8 mouse cellular contexts compared by ENCODE assay signal in the genomic region with DNA sequence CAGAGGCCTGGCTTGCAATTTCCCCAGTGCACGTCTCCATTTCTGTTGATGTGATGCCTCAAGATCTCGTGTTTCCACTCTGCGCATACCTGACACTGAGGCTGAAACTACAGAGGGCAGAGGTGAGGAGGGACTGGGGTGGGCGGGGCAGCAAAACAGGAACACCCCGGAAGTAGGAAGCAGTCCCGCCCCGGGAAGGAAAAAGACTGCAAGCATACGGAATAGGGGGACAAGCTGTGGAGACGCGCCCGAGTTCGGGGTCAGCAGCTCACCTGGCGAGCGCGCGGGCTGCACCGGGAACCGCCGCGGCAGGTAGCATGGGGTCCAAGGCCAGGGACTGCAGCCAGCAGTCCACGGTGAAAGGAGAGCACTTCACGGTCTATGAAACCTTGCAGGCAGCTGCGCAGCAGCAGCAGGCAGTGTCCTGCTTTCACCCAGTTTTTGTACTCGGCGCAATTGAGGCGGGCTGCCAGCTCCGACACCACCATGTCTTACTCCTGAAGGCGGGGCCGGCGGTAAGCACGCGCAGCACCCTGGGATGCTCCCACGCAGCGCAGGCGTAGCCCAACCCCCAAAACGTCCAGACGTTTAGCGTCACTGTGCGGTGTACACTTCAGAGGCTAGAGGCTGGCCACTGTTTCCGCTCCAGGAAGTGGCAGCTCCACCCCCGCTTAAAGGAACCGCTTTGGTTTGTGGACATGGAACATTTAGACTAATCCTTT. TPM values are rescaled to one million over a fixed set of nuclear protein-coding genes. Genes with fewer than 3 reads are reported as not detected.
DNase-seq lines count a peak whose midpoint lies in the region; ATAC-seq and TF ChIP-seq lines count a peak whose summit lies in the region.

1810030O07Rik (minus strand) TSS at position 615 of the 722 bp plus-strand sequence.

- in situ Hi-C loops in CH12.LX (cut with MboI; ENCODE audit: low pct_ligation_motif_present, low pct_unique_long_range_greater_than_20kb, low sequenced_read_pairs), result no loop called here

- DNase-seq in CH12.LX (ENCODE audit: extremely low read depth), result peak; percentile 89
- DNase-seq in c-Kit-positive CD71-positive TER-119-negative erythroid progenitor cells, embryonic 14.5 days (ENCODE audit: low read depth), result peak; percentile 74
- DNase-seq in forebrain, embryonic 11.5 days (ENCODE audit: low spot score), result peak; percentile 85
- DNase-seq in kidney, postnatal 36 days, result peak; percentile 91 to 95
- DNase-seq in telencephalon, adult 2 months (ENCODE audit: low read depth, low spot score), result peak; percentile 83

- no peak for TF ChIP-seq EP300 in CH12.LX (IDR thresholded peaks at IDR 0.05; ENCODE audit: low read length)

- H3K27me3 ChIP-seq in CH12.LX (replicated peaks), result no peaks in the 10 kb centered on the region
- no peaks in the 10 kb centered on the region for H3K27me3 ChIP-seq in forebrain, embryonic 11.5 days (ENCODE audit: control insufficient read depth, insufficient read depth, low read length)
- H3K27me3 ChIP-seq in heart, embryonic 16.5 days (ENCODE audit: control insufficient read depth, insufficient read depth, low read length), result peaks cover 2% of the 10 kb centered on the region; the same call in 1 of the 2 replicates
- H3K27me3 ChIP-seq in liver, embryonic 15.5 days, result no peaks in the 10 kb centered on the region
- H3K27me3 ChIP-seq in neural tube, embryonic 12.5 days (replicated peaks), result no peaks in the 10 kb centered on the region

- peak; percentile 97 for ATAC-seq in forebrain, embryonic 11.5 days (replicated peaks; ENCODE audit: low FRiP score)
- peak; percentile 99 for ATAC-seq in heart, embryonic 16.5 days (replicated peaks; ENCODE audit: extremely low read depth, insufficient read depth, low FRiP score)
- ATAC-seq in liver, embryonic 15.5 days (ENCODE audit: insufficient read depth), result peak; percentile 99
- ATAC-seq in neural tube, embryonic 12.5 days (ENCODE audit: low FRiP score, low read depth), result peak; percentile 99

- dilution Hi-C loops in CH12.LX (cut with MboI; ENCODE audit: extremely low pct_ligation_motif_present, extremely low pct_unique_long_range_greater_than_20kb, low sequenced_read_pairs), result no loop called here

- H3K4me3 ChIP-seq in CH12.LX (replicated peaks in 1 of 3; ENCODE audit: low read depth in 2 of 3, low read length in 2 of 3, poor library complexity in 1 of 3), result peak within 1 kb of the TSS; percentile 80 to 96 (median 89)
- peak within 1 kb of the TSS; percentile 58 for H3K4me3 ChIP-seq in forebrain, embryonic 11.5 days (ENCODE audit: low read depth, low read length)
- H3K4me3 ChIP-seq in heart, embryonic 16.5 days (ENCODE audit: low read length), result peak within 1 kb of the TSS; percentile 73
- H3K4me3 ChIP-seq in liver, embryonic 15.5 days (replicated peaks), result peak within 1 kb of the TSS; percentile 75
- H3K4me3 ChIP-seq in neural tube, embryonic 12.5 days, result peak within 1 kb of the TSS; percentile 59

- WGBS in forebrain, embryonic 11.5 days, result 10% methylated on average over 34 of the region's 42 CpGs
- WGBS in heart, embryonic 16.5 days, result 5% methylated on average over 42 of the region's 42 CpGs
- 11% methylated on average over 42 of the region's 42 CpGs for WGBS in liver, embryonic 15.5 days (ENCODE audit: insufficient replicate concordance)
- 10% methylated on average over 42 of the region's 42 CpGs for WGBS in neural tube, embryonic 12.5 days

- H3K27ac ChIP-seq in CH12.LX (ENCODE audit: insufficient read depth, low read depth), result peak within 1 kb of the TSS; percentile 92
- H3K27ac ChIP-seq in forebrain, embryonic 11.5 days (ENCODE audit: low read depth, low read length), result 0 out of 2 replicates have a peak within 1 kb of the TSS, but pooled peaks have one; percentile 31
- peak within 1 kb of the TSS; percentile 94 for H3K27ac ChIP-seq in heart, embryonic 16.5 days (ENCODE audit: low read length)
- H3K27ac ChIP-seq in liver, embryonic 15.5 days (replicated peaks), result peak within 1 kb of the TSS; percentile 92
- no peak within 1 kb of the TSS for H3K27ac ChIP-seq in neural tube, embryonic 12.5 days

- no peak for TF ChIP-seq RAD21 in CH12.LX (IDR thresholded peaks at IDR 0.05; ENCODE audit: low read depth, low read length)

- H3K36me3 ChIP-seq in CH12.LX (replicated peaks in 1 of 2; ENCODE audit: control insufficient read depth in 1 of 2, insufficient read depth in 1 of 2, low read length in 1 of 2), result peaks cover 18 to 35% of the 10 kb centered on the region in 2 experiments
- H3K36me3 ChIP-seq in forebrain, embryonic 11.5 days (ENCODE audit: control insufficient read depth, insufficient read depth, low read length), result no peaks in the 10 kb centered on the region
- peaks cover 8% of the 10 kb centered on the region; the same call in 1 of the 2 replicates for H3K36me3 ChIP-seq in heart, embryonic 16.5 days (ENCODE audit: control insufficient read depth, insufficient read depth)
- H3K36me3 ChIP-seq in liver, embryonic 15.5 days (replicated peaks), result peaks cover 8% of the 10 kb centered on the region; the same call in 1 of the 2 replicates
- peaks cover 10% of the 10 kb centered on the region for H3K36me3 ChIP-seq in neural tube, embryonic 12.5 days

- H3K4me2 ChIP-seq in CH12.LX (ENCODE audit: insufficient read depth, low read depth, poor library complexity, severe bottlenecking), result peak within 1 kb of the TSS; percentile 93
- H3K4me2 ChIP-seq in forebrain, embryonic 11.5 days (ENCODE audit: low read depth, low read length, severe bottlenecking), result peak within 1 kb of the TSS; percentile 50
- H3K4me2 ChIP-seq in heart, embryonic 16.5 days (ENCODE audit: low read depth, low read length), result peak within 1 kb of the TSS; percentile 70
- peak within 1 kb of the TSS; percentile 73 for H3K4me2 ChIP-seq in liver, embryonic 15.5 days
- H3K4me2 ChIP-seq in neural tube, embryonic 12.5 days (replicated peaks), result peak within 1 kb of the TSS; percentile 59

- H3K79me2 ChIP-seq in CH12.LX (replicated peaks; ENCODE audit: control insufficient read depth, extremely low read depth, insufficient read depth, poor library complexity, severe bottlenecking), result peaks cover 9% of the 10 kb centered on the region; the same call in 1 of the 2 replicates

- no peaks in the 10 kb centered on the region for H3K9me3 ChIP-seq in CH12.LX (replicated peaks; ENCODE audit: low read length)
- H3K9me3 ChIP-seq in forebrain, embryonic 11.5 days (ENCODE audit: control insufficient read depth, low read length), result no peaks in the 10 kb centered on the region
- no peaks in the 10 kb centered on the region for H3K9me3 ChIP-seq in heart, embryonic 16.5 days (replicated peaks; ENCODE audit: control insufficient read depth, low read length)
- no peaks in the 10 kb centered on the region for H3K9me3 ChIP-seq in liver, embryonic 15.5 days (replicated peaks)
- H3K9me3 ChIP-seq in neural tube, embryonic 12.5 days, result no peaks in the 10 kb centered on the region

- H3K4me1 ChIP-seq in CH12.LX (ENCODE audit: control insufficient read depth in 1 of 2, insufficient read depth in 2 of 2), result peaks cover 0 to 7% of the 10 kb centered on the region in 2 experiments; a peak in 1 of 4 replicates
- H3K4me1 ChIP-seq in forebrain, embryonic 11.5 days (replicated peaks; ENCODE audit: control insufficient read depth, insufficient read depth, low read length), result no peaks in the 10 kb centered on the region
- H3K4me1 ChIP-seq in heart, embryonic 16.5 days (ENCODE audit: control insufficient read depth, insufficient read depth, low read length), result 0 out of 2 replicates have a peak, but pooled peaks cover 3% of the 10 kb centered on the region
- H3K4me1 ChIP-seq in liver, embryonic 15.5 days (replicated peaks), result peaks cover 15% of the 10 kb centered on the region
- H3K4me1 ChIP-seq in neural tube, embryonic 12.5 days, result no peaks in the 10 kb centered on the region

- no peak for TF ChIP-seq CTCF in CH12.LX (conservative IDR thresholded peaks at IDR 0.05 in 1 of 2, IDR thresholded peaks at IDR 0.05 in 1 of 2; ENCODE audit: low read depth in 2 of 2, low read length in 2 of 2)

- peak within 1 kb of the TSS; percentile 88 for H3K9ac ChIP-seq in CH12.LX (ENCODE audit: insufficient read depth, low read depth)
- H3K9ac ChIP-seq in forebrain, embryonic 11.5 days (ENCODE audit: low read length), result peak within 1 kb of the TSS; percentile 58
- peak within 1 kb of the TSS; percentile 79 for H3K9ac ChIP-seq in heart, embryonic 16.5 days (ENCODE audit: low read length)
- H3K9ac ChIP-seq in liver, embryonic 15.5 days, result peak within 1 kb of the TSS; percentile 62
- H3K9ac ChIP-seq in neural tube, embryonic 12.5 days, result peak within 1 kb of the TSS; percentile 68

- TF ChIP-seq POLR2A in CH12.LX (IDR thresholded peaks at IDR 0.05; ENCODE audit: low read depth, low read length), result peak; percentile 67

TF ChIP-seq in CH12.LX, 34 proteins besides CTCF, POLR2A, EP300 and RAD21 (continues in another document):
- TF ChIP-seq POLR2AphosphoS2 (IDR thresholded peaks at IDR 0.05; ENCODE audit: low read depth, low read length) (peak; percentile 78), ELF1 (IDR thresholded peaks at IDR 0.05; ENCODE audit: low read depth, low read length) (peak; percentile 84), CHD2 (IDR thresholded peaks at IDR 0.05; ENCODE audit: low read length) (0 out of 2 replicates have a peak, but pooled peaks have one; percentile 7), KAT2A (IDR thresholded peaks at IDR 0.05; ENCODE audit: insufficient replicate concordance, low read length) (0 out of 2 replicates have a peak, but pooled peaks have one; percentile 45), NRF1 (IDR thresholded peaks at IDR 0.05; ENCODE audit: low read depth, low read length) (peak; percentile 87), SIN3A (IDR thresholded peaks at IDR 0.05; ENCODE audit: low read length) (peak; percentile 56; the same call in 1 of the 2 replicates), TBP (conservative IDR thresholded peaks at IDR 0.05; ENCODE audit: low read depth, low read length) (0 out of 2 replicates have a peak, but pooled peaks have one; percentile 33), ZMIZ1 (IDR thresholded peaks at IDR 0.05; ENCODE audit: low read depth, low read length) (peak; percentile 81), NELFE (IDR thresholded peaks at IDR 0.05; ENCODE audit: low read depth, low read length) (0 out of 2 replicates have a peak, but pooled peaks have one; percentile 51), MAX (IDR thresholded peaks at IDR 0.05; ENCODE audit: low read length) (peak; percentile 31; the same call in 1 of the 2 replicates), MAZ (IDR thresholded peaks at IDR 0.05; ENCODE audit: low read depth, low read length) (0 out of 2 replicates have a peak, but pooled peaks have one; percentile 26), HCFC1 (IDR thresholded peaks at IDR 0.05; ENCODE audit: low read depth, low read length) (peak; percentile 61)

RNA-seq across cellular contexts. Expression of gene 1810030O07Rik, which starts in this region (rescaled TPM):
- total RNA-seq in CH12.LX (2012; rRNA removed), result 25.5 and 26.2 TPM in 2 replicates
- 40.6 and 43.5 TPM in 2 replicates for total RNA-seq in CH12.LX (2014; rRNA removed)
- 22.4 and 26.0 TPM in 2 replicates for polyA plus RNA-seq in CH12.LX (2012; ENCODE audit: insufficient read length, low read depth)
- 34.6 and 35.0 TPM in 2 replicates for polyA plus RNA-seq in forebrain, embryonic 11.5 days (2014; fragmentation: Nextera tagmentation; extraction: Ambion mirVana)
- 26.2 and 29.1 TPM in 2 replicates for polyA plus RNA-seq in heart, embryonic 16.5 days (2015; fragmentation: Nextera tagmentation; extraction: Ambion mirVana)
- 10.1 and 11.0 TPM in 2 replicates for polyA plus RNA-seq in liver, embryonic 15.5 days (2015; fragmentation: Nextera tagmentation; extraction: Ambion mirVana)
- 26.9 and 31.2 TPM in 2 replicates for polyA plus RNA-seq in neural tube, embryonic 12.5 days (2016; fragmentation: Nextera tagmentation; extraction: Ambion mirVana)
